Mouse (Mus musculus): ENCODE results near the gene Camk1g. TPM values are rescaled to one million over a fixed set of nuclear protein-coding genes. Genes with fewer than 3 reads are reported as not detected.

Camk1g gene
- polyA plus RNA-seq, 1 experiment = 0.09 TPM

DNA sequence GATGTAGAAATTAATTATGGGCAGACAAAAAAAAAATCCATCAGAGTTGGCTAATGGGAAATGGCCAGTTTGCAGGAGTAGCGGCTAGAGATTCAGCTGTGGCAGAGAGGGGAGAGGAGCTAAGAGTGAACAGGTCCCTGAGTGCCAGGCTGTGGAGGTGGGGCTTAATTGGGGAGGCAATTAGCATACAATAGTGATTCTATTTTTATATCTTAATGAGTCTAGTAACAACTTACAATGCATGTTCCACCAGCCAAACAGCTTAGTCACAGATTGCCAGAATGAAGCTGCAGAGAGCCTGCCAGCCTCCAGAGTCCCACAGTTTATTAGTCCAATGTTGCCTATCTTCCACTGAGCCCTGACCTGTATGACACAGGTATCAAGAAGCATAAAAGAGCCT is 42.9 kb downstream of the Camk1g start:
- no peaks in the 10 kb centered on the region for H3K36me3 ChIP-seq (replicated peaks; ENCODE audit: low read length)
- peaks cover 10% of the 10 kb centered on the region for H3K4me1 ChIP-seq
- H3K9me3 ChIP-seq = no peaks in the 10 kb centered on the region
- TF ChIP-seq GATA1 (IDR thresholded peaks at IDR 0.05; ENCODE audit: borderline replicate concordance, low read length) (no peak), FLI1 (IDR thresholded peaks at IDR 0.05; ENCODE audit: low read length) (no peak)
- H3K4me3 ChIP-seq (replicated peaks) = no peak overlapping the region
- peaks cover 44% of the 10 kb centered on the region for H3K27me3 ChIP-seq (replicated peaks)

DNA sequence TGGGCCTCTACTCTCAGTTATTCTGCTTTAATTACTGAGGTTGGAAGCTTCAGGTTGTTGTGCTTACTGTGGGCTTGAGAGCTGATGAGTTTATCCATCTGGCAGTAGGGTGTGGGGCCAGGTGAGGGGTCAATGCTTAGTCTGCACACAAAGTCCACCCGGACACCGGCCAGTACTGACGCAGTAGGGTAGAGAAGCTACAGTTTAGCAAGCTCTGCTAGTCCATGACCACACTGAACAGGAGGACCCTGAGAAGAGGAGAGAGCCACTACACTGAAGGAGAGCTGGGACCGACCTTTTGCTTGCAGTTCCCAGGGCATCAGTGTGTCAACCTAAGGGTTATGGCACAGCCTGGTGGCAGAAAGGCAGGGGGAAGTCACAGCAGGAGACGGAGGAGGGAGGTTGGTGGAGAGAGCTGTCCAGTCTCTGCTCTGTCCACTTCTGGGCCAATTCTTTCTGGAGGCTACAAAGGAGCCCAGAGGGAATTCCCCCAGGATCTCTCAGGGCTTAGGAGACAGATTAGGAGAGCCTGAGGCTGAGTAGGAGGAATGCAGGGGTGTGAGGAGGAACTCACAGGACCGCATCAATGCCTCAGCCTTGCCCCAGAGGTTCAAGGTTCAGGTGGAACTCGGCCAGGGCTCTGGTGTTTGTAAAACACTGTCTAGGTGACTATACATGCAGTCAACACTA is 43.5 kb downstream of the Camk1g start:
- H3K4me1 ChIP-seq = peaks cover 10% of the 10 kb centered on the region
- H3K4me3 ChIP-seq (replicated peaks) = no peak overlapping the region
- no peaks in the 10 kb centered on the region for H3K9me3 ChIP-seq
- TF ChIP-seq FLI1 (IDR thresholded peaks at IDR 0.05; ENCODE audit: low read length) (no peak), GATA1 (IDR thresholded peaks at IDR 0.05; ENCODE audit: borderline replicate concordance, low read length) (no peak)
- H3K36me3 ChIP-seq (replicated peaks; ENCODE audit: low read length) = no peaks in the 10 kb centered on the region
- H3K27me3 ChIP-seq (replicated peaks) = peaks cover 42% of the 10 kb centered on the region

DNA sequence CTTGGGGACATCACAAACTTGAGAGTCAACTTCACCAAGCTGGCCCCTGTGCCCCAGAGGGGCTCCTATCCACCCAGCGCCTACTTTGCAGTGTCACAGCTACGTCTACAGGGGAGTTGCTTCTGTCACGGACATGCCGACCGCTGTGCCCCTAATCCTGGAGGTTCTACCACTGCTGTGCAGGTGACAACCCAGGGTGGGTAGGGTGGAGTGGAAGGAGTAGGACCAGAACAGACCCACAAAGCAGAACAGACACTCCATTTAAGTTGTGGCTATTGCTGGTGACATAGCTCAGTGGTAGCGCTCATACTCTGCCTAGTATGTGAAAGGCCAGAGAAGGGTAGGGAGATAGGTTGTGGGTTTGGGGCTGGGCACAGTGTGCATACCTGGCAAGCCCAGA is 44.2 kb downstream of the Camk1g start:
- TF ChIP-seq FLI1 (IDR thresholded peaks at IDR 0.05; ENCODE audit: low read length) (no peak), GATA1 (IDR thresholded peaks at IDR 0.05; ENCODE audit: borderline replicate concordance, low read length) (no peak)

DNA sequence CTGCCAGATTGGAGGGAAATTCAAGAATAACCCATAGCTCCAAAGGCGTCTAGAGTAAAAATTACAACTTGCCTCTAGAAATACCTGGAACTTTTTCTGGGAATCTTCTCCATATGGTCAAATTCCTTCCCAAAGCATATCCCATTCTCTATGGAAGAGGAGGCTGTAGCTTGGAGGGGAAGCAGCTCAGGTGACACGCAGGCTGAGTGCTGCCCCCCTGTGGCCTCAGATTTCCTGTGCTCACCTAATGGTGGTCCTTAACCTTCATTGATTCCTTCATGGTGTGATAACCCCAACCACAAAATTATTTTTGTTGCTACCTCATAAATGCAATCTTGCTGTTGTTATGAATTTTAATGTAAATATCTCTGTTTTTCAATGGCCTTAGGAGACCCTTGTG is 45.9 kb downstream of the Camk1g start:
- no peaks in the 10 kb centered on the region for H3K9me3 ChIP-seq
- no peaks in the 10 kb centered on the region for H3K36me3 ChIP-seq (replicated peaks; ENCODE audit: low read length)
- no peaks in the 10 kb centered on the region; the same call in 1 of the 2 replicates for H3K4me1 ChIP-seq
- no peak overlapping the region for H3K4me3 ChIP-seq (replicated peaks)
- H3K27me3 ChIP-seq (replicated peaks) = peaks cover 38% of the 10 kb centered on the region
- no peak for TF ChIP-seq FLI1 (IDR thresholded peaks at IDR 0.05; ENCODE audit: low read length)
- no peak for TF ChIP-seq GATA1 (IDR thresholded peaks at IDR 0.05; ENCODE audit: borderline replicate concordance, low read length)

More for the DNA sequence above, 44.2 kb downstream of the Camk1g start:
- Histone ChIP-seq H3K4me3 (replicated peaks) (no peak overlapping the region), H3K4me1 (peaks cover 10% of the 10 kb centered on the region), H3K27me3 (replicated peaks) (peaks cover 40% of the 10 kb centered on the region), H3K36me3 (replicated peaks; ENCODE audit: low read length) (no peaks in the 10 kb centered on the region), H3K9me3 (no peaks in the 10 kb centered on the region)

DNA sequence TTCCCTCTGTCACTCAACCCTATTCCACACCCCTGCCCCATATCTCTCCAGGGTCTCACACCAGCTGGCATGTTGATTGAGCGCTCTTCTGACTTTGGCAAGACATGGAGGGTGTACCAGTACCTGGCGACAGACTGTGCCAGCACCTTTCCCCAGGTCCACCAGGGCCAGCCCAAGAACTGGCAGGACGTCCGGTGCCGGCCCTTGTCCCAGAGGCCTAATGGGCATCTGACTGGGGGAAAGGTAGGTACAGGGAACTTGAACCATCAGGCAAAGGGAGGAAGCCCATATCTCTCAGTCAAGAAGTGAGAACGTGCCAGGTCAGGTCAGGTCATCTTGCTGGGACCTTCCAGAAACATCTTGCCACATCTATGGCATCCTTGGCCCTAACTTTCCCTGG is 46.4 kb downstream of the Camk1g start:
- Histone ChIP-seq H3K27me3 (replicated peaks) (peaks cover 36% of the 10 kb centered on the region), H3K4me1 (no peaks in the 10 kb centered on the region), H3K9me3 (no peaks in the 10 kb centered on the region), H3K4me3 (replicated peaks) (no peak overlapping the region), H3K36me3 (replicated peaks; ENCODE audit: low read length) (no peaks in the 10 kb centered on the region)
- TF ChIP-seq FLI1 (IDR thresholded peaks at IDR 0.05; ENCODE audit: low read length) (no peak), GATA1 (IDR thresholded peaks at IDR 0.05; ENCODE audit: borderline replicate concordance, low read length) (no peak)

DNA sequence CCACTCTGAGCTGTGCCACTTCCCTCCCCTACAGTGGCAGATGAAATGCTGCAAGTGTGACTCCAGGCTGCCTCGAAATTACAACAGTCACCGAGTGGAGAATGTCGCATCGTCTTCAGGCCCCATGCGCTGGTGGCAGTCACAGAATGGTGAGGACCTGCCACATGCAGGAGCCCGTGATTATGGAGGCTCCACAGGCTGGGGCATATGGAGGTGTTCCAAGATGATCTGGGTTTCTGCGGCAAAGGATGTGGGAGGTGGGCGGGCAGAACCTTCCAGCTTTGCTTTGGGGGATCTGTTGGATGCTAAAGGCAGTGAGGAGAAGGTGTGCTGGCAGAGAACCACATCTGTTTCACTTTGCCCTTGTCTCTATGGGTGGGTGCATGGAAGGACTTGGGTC is 49.7 kb downstream of the Camk1g start:
- H3K4me3 ChIP-seq (replicated peaks) = no peak overlapping the region
- no peaks in the 10 kb centered on the region for H3K9me3 ChIP-seq
- peaks cover 30% of the 10 kb centered on the region for H3K27me3 ChIP-seq (replicated peaks)
- TF ChIP-seq GATA1 (IDR thresholded peaks at IDR 0.05; ENCODE audit: borderline replicate concordance, low read length) (no peak), FLI1 (IDR thresholded peaks at IDR 0.05; ENCODE audit: low read length) (no peak)
- no peaks in the 10 kb centered on the region for H3K36me3 ChIP-seq (replicated peaks; ENCODE audit: low read length)
- H3K4me1 ChIP-seq = no peaks in the 10 kb centered on the region; the same call in 1 of the 2 replicates

DNA sequence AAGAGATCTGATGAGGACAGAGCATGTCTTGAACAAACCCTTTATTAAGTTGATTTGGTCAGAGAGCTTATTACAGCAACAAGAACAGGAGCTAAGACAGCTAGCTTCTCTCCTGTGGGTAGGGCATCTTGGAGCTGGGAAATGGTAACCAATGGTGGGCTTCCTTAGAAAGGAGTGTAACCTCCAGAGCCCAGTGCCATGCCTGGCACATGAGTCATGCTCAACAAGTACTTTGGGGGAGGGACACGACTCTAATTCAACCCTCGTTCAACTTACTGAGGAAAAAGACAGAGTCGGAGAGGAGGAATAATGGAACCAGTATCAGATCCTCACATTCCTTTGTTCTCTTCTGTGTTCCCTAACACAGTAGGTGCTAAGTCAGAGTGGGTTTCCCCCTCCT is 50.4 kb downstream of the Camk1g start:
- no peaks in the 10 kb centered on the region for H3K9me3 ChIP-seq
- TF ChIP-seq GATA1 (IDR thresholded peaks at IDR 0.05; ENCODE audit: borderline replicate concordance, low read length) = no peak
- TF ChIP-seq FLI1 (IDR thresholded peaks at IDR 0.05; ENCODE audit: low read length) = no peak
- no peak overlapping the region for H3K4me3 ChIP-seq (replicated peaks)
- no peaks in the 10 kb centered on the region for H3K36me3 ChIP-seq (replicated peaks; ENCODE audit: low read length)
- no peaks in the 10 kb centered on the region; the same call in 1 of the 2 replicates for H3K4me1 ChIP-seq
- peaks cover 36% of the 10 kb centered on the region for H3K27me3 ChIP-seq (replicated peaks)

DNA sequence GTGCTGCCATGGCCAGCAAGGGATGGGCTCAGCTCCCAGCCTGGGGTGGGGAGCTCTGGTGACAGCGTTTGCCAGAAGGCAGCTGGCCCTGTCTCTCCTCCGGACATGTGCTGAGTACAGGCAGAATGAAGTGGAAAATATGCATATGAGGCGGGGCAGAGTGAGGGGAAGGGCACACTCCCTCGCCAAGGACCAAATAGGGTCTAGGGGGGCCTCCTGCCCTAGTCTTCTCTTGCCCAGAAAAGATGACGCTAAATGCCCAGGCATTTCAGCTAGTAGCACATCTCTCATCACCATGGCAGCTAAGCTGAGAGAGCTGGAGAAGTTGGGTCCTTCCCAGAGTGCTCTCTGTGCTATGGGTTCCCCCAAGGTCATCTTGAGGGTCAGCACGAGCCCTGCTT is 52.9 kb downstream of the Camk1g start:
- no peak for TF ChIP-seq FLI1 (IDR thresholded peaks at IDR 0.05; ENCODE audit: low read length)
- TF ChIP-seq GATA1 (IDR thresholded peaks at IDR 0.05; ENCODE audit: borderline replicate concordance, low read length) = no peak
- no peaks in the 10 kb centered on the region for H3K36me3 ChIP-seq (replicated peaks; ENCODE audit: low read length)
- no peaks in the 10 kb centered on the region; the same call in 1 of the 2 replicates for H3K4me1 ChIP-seq
- no peak overlapping the region for H3K4me3 ChIP-seq (replicated peaks)
- peaks cover 43% of the 10 kb centered on the region for H3K27me3 ChIP-seq (replicated peaks)
- no peaks in the 10 kb centered on the region for H3K9me3 ChIP-seq

DNA sequence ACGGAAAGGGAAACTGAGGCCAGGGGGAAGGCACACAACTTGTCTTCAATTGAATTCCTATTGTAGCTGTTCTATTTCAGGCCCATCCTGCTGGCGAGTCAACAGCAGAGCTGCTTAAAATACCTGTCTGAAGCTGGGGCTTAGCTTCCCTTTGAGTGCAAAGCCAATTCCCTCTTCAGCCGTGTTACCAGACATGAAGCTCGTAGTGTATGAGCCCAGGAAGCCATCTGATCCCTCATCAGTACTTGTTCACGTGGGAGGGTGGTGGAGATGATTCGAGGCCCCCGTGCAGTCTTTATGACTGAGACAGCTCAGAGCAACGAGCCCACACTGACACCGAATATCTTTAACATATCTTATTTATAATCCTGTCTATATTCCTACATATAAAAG is 53.7 kb downstream of the Camk1g start:
- TF ChIP-seq GATA1 (IDR thresholded peaks at IDR 0.05; ENCODE audit: borderline replicate concordance, low read length) (no peak), FLI1 (IDR thresholded peaks at IDR 0.05; ENCODE audit: low read length) (no peak)

DNA sequence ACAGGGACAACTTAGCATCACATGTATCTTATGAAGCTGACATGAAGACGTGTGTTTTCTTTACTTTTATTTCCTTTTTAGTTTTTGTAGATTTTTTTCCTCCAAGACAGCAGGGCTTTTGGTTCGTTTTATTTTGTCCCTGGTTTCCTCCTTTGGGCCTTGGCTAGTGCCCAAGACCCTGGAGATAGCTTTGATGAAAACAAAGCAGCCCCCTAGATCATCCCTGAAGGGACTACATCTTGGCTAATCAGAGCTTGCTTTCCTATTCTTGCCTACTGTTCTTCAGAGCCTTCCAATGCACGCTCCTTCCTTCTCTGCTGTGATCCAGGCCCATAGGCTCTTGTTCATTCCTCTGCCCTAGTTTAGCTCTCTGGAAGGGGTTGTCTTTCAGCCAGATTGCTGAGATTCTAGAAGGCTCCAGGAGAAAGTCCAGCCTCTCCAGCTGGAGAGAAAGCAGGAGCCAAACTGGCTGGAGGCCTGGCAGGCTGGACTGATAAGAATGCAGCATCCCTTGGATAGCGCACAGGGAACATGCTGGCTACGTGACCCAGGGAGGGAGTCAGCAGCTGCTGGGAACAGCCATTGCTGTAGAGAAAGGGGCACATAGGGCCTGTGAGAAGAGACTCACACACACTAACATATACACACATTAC is 54.3 kb downstream of the Camk1g start:
- Histone ChIP-seq H3K27me3 (replicated peaks) (peaks cover 48% of the 10 kb centered on the region), H3K9me3 (no peaks in the 10 kb centered on the region)
- TF ChIP-seq GATA1 (IDR thresholded peaks at IDR 0.05; ENCODE audit: borderline replicate concordance, low read length) (no peak), FLI1 (IDR thresholded peaks at IDR 0.05; ENCODE audit: low read length) (no peak)

More for the DNA sequence above, 53.7 kb downstream of the Camk1g start:
- no peak overlapping the region for H3K4me3 ChIP-seq (replicated peaks)
- no peaks in the 10 kb centered on the region; the same call in 1 of the 2 replicates for H3K4me1 ChIP-seq
- H3K27me3 ChIP-seq (replicated peaks) = peaks cover 48% of the 10 kb centered on the region
- H3K36me3 ChIP-seq (replicated peaks; ENCODE audit: low read length) = no peaks in the 10 kb centered on the region
- no peaks in the 10 kb centered on the region for H3K9me3 ChIP-seq

More for the DNA sequence above, 54.3 kb downstream of the Camk1g start:
- Histone ChIP-seq H3K4me3 (replicated peaks) (no peak overlapping the region), H3K36me3 (replicated peaks; ENCODE audit: low read length) (no peaks in the 10 kb centered on the region), H3K4me1 (no peaks in the 10 kb centered on the region; the same call in 1 of the 2 replicates)
